Mouse (Mus musculus) CH12.LX (cell line): ENCODE measurements around the gene Rbm4b. TPM values are rescaled to one million over a fixed set of nuclear protein-coding genes. Genes with fewer than 3 reads are reported as not detected.
A peak's percentile ranks its signal among the peaks of the same experiment; 100 is the strongest.
"Not testable (repeated sequence)": the region's sequence is repeated elsewhere in the genome, so short reads cannot be mapped to it uniquely, and the experiment has no call there.

Source experiments
- DNase-seq: peaks from one replicate; pipeline ENCODE4 v3.0.0-alpha.2; 2013; ENCODE audit errors: extremely low read depth
- H3K27ac ChIP-seq: 2 replicates; pipeline ENCODE4 v1.5.1; 2012; ENCODE audit warnings: low read depth, mild to moderate bottlenecking, control low read depth, moderate library complexity; ENCODE audit not compliant: insufficient read depth
- H3K27me3 ChIP-seq: replicated peaks from 2 replicates; pipeline ENCODE3; 2012; ENCODE audit warnings: inconsistent platforms
- H3K36me3 ChIP-seq, 2 experiments: replicated peaks in 1 of 2; 2 replicates each; pipeline versions ENCODE3 to v1.6.1; 2012; ENCODE audit warnings: inconsistent platforms in 1 of 2, low read length in 1 of 2, mild to moderate bottlenecking in 1 of 2, mixed read lengths in 1 of 2, moderate library complexity in 1 of 2; ENCODE audit not compliant: control insufficient read depth in 1 of 2, insufficient read depth in 1 of 2
- H3K4me1 ChIP-seq, 2 experiments: 2 replicates each; pipeline ENCODE4 v1.6.1; 2012; ENCODE audit warnings: inconsistent platforms in 1 of 2, moderate library complexity in 1 of 2; ENCODE audit not compliant: insufficient read depth in 2 of 2, control insufficient read depth in 1 of 2
- H3K4me2 ChIP-seq: 2 replicates; pipeline ENCODE4 v1.6.1; 2012; ENCODE audit warnings: low read depth, mild to moderate bottlenecking, control low read depth; ENCODE audit not compliant: poor library complexity, insufficient read depth, severe bottlenecking
- H3K4me3 ChIP-seq, 3 experiments: fragments of 150-350 bp in 1 of 3; sonication (generic) in 1 of 3; replicated peaks in 1 of 3; 2 replicates each; pipeline versions ENCODE3 to v1.5.1; 2011 to 2012; ENCODE audit warnings: low read depth in 2 of 3, low read length in 2 of 3, mild to moderate bottlenecking in 2 of 3, moderate library complexity in 2 of 3, control low read depth in 1 of 3, improper control_type of control experiment in 1 of 3, inconsistent platforms in 1 of 3, mixed read lengths in 1 of 3; ENCODE audit not compliant: poor library complexity in 1 of 3
- H3K79me2 ChIP-seq: replicated peaks from 2 replicates; pipeline ENCODE4 v1.6.1; 2012; ENCODE audit warnings: mild to moderate bottlenecking, moderate library complexity; ENCODE audit not compliant: control insufficient read depth, poor library complexity, insufficient read depth, severe bottlenecking; ENCODE audit errors: extremely low read depth
- H3K9ac ChIP-seq: 2 replicates; pipeline ENCODE4 v1.6.1; 2012; ENCODE audit warnings: low read depth, mild to moderate bottlenecking, control low read depth, moderate library complexity; ENCODE audit not compliant: insufficient read depth
- H3K9me3 ChIP-seq: replicated peaks from 2 replicates; pipeline ENCODE3; 2012; ENCODE audit warnings: low read length, inconsistent platforms, mixed read lengths
- CTCF ChIP-seq, 2 experiments: IDR thresholded peaks in 1 of 2; conservative IDR thresholded peaks in 1 of 2; 2 replicates each; pipeline ENCODE4 v1.5.1; 2011 to 2012; ENCODE audit warnings: low read depth in 2 of 2, low read length in 2 of 2, improper control_type of control experiment in 1 of 2, inconsistent platforms in 1 of 2, mild to moderate bottlenecking in 1 of 2, moderate library complexity in 1 of 2
- E2F4 ChIP-seq: IDR thresholded peaks from 2 replicates; pipeline ENCODE4 v1.6.1; 2011; ENCODE audit warnings: low read depth, low read length, improper control_type of control experiment; ENCODE audit not compliant: insufficient replicate concordance
- ELF1 ChIP-seq: IDR thresholded peaks from 2 replicates; pipeline ENCODE4 v1.6.1; 2014; ENCODE audit warnings: low read depth, mild to moderate bottlenecking, inconsistent platforms, low read length, improper control_type of control experiment
- GABPA ChIP-seq: IDR thresholded peaks from 2 replicates; pipeline ENCODE4 v1.6.1; 2012; ENCODE audit warnings: low read depth, low read length, improper control_type of control experiment, inconsistent platforms; ENCODE audit not compliant: insufficient replicate concordance
- JUN ChIP-seq: IDR thresholded peaks from 2 replicates; pipeline ENCODE4 v1.6.1; 2011; ENCODE audit warnings: low read depth, mild to moderate bottlenecking, low read length, improper control_type of control experiment, moderate library complexity; ENCODE audit not compliant: insufficient read depth
- KAT2A ChIP-seq: IDR thresholded peaks from 2 replicates; pipeline ENCODE4 v1.6.1; 2012; ENCODE audit warnings: low read length, improper control_type of control experiment, inconsistent platforms; ENCODE audit not compliant: insufficient replicate concordance
- POLR2AphosphoS2 ChIP-seq: IDR thresholded peaks from 2 replicates; pipeline ENCODE4 v1.6.1; 2011; ENCODE audit warnings: low read depth, low read length, improper control_type of control experiment
- RCOR1 ChIP-seq: conservative IDR thresholded peaks from 2 replicates; pipeline ENCODE4 v1.6.1; 2012; ENCODE audit warnings: low read depth, mild to moderate bottlenecking, inconsistent platforms, low read length, improper control_type of control experiment
- SIN3A ChIP-seq: IDR thresholded peaks from 2 replicates; pipeline ENCODE4 v1.6.1; 2012; ENCODE audit warnings: low read length, improper control_type of control experiment, inconsistent platforms
- TBP ChIP-seq: conservative IDR thresholded peaks from 2 replicates; pipeline ENCODE4 v1.6.1; 2011; ENCODE audit warnings: low read depth, low read length, improper control_type of control experiment
- USF2 ChIP-seq: conservative IDR thresholded peaks from 2 replicates; pipeline ENCODE4 v1.6.1; 2011; ENCODE audit warnings: low read depth, low read length, improper control_type of control experiment
- ZMIZ1 ChIP-seq: IDR thresholded peaks from 2 replicates; pipeline ENCODE4 v1.6.1; 2012; ENCODE audit warnings: low read depth, mild to moderate bottlenecking, inconsistent platforms, low read length, improper control_type of control experiment
- dilution Hi-C: fragments of 300-500 bp; cut with MboI; formaldehyde crosslinking; loops from 2 replicates; pipeline ENCODE4 v1.14.3; 2020; ENCODE audit warnings: low sequenced_read_pairs; ENCODE audit not compliant: extremely low pct_unique_long_range_greater_than_20kb, extremely low pct_ligation_motif_present
- in situ Hi-C: fragments of 300-500 bp; cut with MboI; formaldehyde crosslinking; loops from 3 replicates; pipeline ENCODE4 v1.14.3; 2019; ENCODE audit warnings: low sequenced_read_pairs, low pct_ligation_motif_present, low pct_unique_long_range_greater_than_20kb, mixed read lengths
- polyA plus RNA-seq: library from polyadenylated mRNA; unstranded; fragments of >175 nt; gene quantifications from 2 replicates; pipeline ENCODE4 v1.2.1, GENCODE M21; 2012; ENCODE audit warnings: low read depth; ENCODE audit not compliant: insufficient read length
- total RNA-seq, 2 experiments: library from RNA; depleted of rRNA; stranded (reverse); fragments of 300-350 nt in 1 of 2; fragments of >200 nt in 1 of 2; gene quantifications; 2 replicates each; pipeline ENCODE4 v1.2.3; 2012 to 2014

The Rbm4b gene
- total and polyA plus RNA-seq, 3 experiments = 7.0 to 13.8 (median 11.1) TPM

- H3K27me3 ChIP-seq = no peaks in the 10 kb centered on the region
- H3K36me3 ChIP-seq = peaks cover 0 to 11% of the 10 kb centered on the region in 2 experiments
- H3K4me2 ChIP-seq = peak overlapping the region; percentile 79
- H3K79me2 ChIP-seq = peaks cover 44% of the 10 kb centered on the region
- peaks cover 4 to 18% of the 10 kb centered on the region in 2 experiments; a peak in 3 of 4 replicates for H3K4me1 ChIP-seq
- peaks cover 7% of the 10 kb centered on the region for H3K9me3 ChIP-seq
- in situ Hi-C loops = no loop called here
- no peak for DNase-seq
- dilution Hi-C loops = no loop called here
- peak overlapping the region; percentile 66 to 88 (median 75) for H3K4me3 ChIP-seq
- H3K27ac ChIP-seq = peak overlapping the region; percentile 69
- H3K9ac ChIP-seq = peak overlapping the region; percentile 86
- no peak for TF ChIP-seq ZMIZ1
- TF ChIP-seq USF2 = no peak
- no peak for TF ChIP-seq JUN
- 0 out of 2 replicates have a peak, but pooled peaks have one; percentile 4 for TF ChIP-seq KAT2A
- TF ChIP-seq GABPA = no peak
- TF ChIP-seq TBP = peak; percentile 18; the same call in 1 of the 2 replicates
- TF ChIP-seq SIN3A = peak; percentile 49
- no peak for TF ChIP-seq RCOR1
- TF ChIP-seq, all 38 proteins: peak for 3
Measured at GRCm38 (mm10) chr19:4811909-4812242, 55.6 kb downstream of the Rbm4b start.

- peak in 1 of 2 experiments; percentile 30; a peak in 1 of 4 replicates for TF ChIP-seq CTCF (conservative IDR thresholded peaks at IDR 0.05 in 1 of 2, IDR thresholded peaks at IDR 0.05 in 1 of 2; ENCODE audit: low read depth in 2 of 2, low read length in 2 of 2)
- H3K36me3 ChIP-seq, H3K27ac ChIP-seq, in situ Hi-C loops, dilution Hi-C loops, H3K27me3 ChIP-seq, H3K9me3 ChIP-seq: not testable (repeated sequence)
- Histone ChIP-seq H3K79me2 (peaks cover 38% of the 10 kb centered on the region), H3K4me2 (peak overlapping the region; percentile 79), H3K9ac (peak overlapping the region; percentile 86), H3K4me1 (peaks cover 4 to 14% of the 10 kb centered on the region in 2 experiments; a peak in 3 of 4 replicates), H3K4me3 (peak overlapping the region; percentile 66 to 88 (median 75))
- DNase-seq = peak; percentile 36
Measured at GRCm38 (mm10) chr19:4812334-4812949, 56.1 kb downstream of the Rbm4b start.

GRCm38 (mm10) chr19:4813015-4813414 is 56.7 kb downstream of the Rbm4b start:
- H3K4me3 ChIP-seq = no peak overlapping the region
- dilution Hi-C loops (no loop called here), in situ Hi-C loops (no loop called here)
- no peak overlapping the region for H3K9ac ChIP-seq
- TF ChIP-seq SIN3A (no peak), POLR2AphosphoS2 (no peak), ELF1 (no peak), CTCF (conservative IDR thresholded peaks at IDR 0.05 in 1 of 2, IDR thresholded peaks at IDR 0.05 in 1 of 2; ENCODE audit: low read depth in 2 of 2, low read length in 2 of 2) (peak in 1 of 2 experiments; percentile 41; a peak in 3 of 4 replicates), E2F4 (no peak), USF2 (no peak)
- peak; percentile 37 for DNase-seq
- H3K4me2 ChIP-seq = no peak overlapping the region
- H3K27me3 ChIP-seq = no peaks in the 10 kb centered on the region
- peaks cover 33% of the 10 kb centered on the region for H3K79me2 ChIP-seq
- H3K27ac ChIP-seq = no peak overlapping the region
- peaks cover 0 to 2% of the 10 kb centered on the region in 2 experiments for H3K36me3 ChIP-seq
- peaks cover 2 to 9% of the 10 kb centered on the region in 2 experiments; a peak in 3 of 4 replicates for H3K4me1 ChIP-seq
- H3K9me3 ChIP-seq = peaks cover 7% of the 10 kb centered on the region

Other genes starting within 250 kb of the Rbm4b start
- gene Pcx, start 246.0 kb upstream of the Rbm4b start, total RNA-seq (2012; rRNA removed) = 9.2 and 10.7 TPM in 2 replicates
- gene Pcx, start 246.0 kb upstream of the Rbm4b start, total RNA-seq (2014; rRNA removed) = 7.3 and 7.7 TPM in 2 replicates
- gene Pcx, start 246.0 kb upstream of the Rbm4b start, polyA plus RNA-seq = 13.6 and 14.2 TPM in 2 replicates
- gene Lrfn4, start 140.8 kb upstream of the Rbm4b start, total RNA-seq (2012; rRNA removed) = 2.0 and 2.3 TPM in 2 replicates
- gene Lrfn4, start 140.8 kb upstream of the Rbm4b start, total RNA-seq (2014; rRNA removed) = 0.59 and 0.75 TPM in 2 replicates
- 1.7 and 1.9 TPM in 2 replicates for gene Lrfn4, start 140.8 kb upstream of the Rbm4b start, polyA plus RNA-seq
- gene Rce1, start 130.9 kb upstream of the Rbm4b start, total RNA-seq (2012; rRNA removed) = 32.9 and 33.0 TPM in 2 replicates
- 51.4 and 52.1 TPM in 2 replicates for gene Rce1, start 130.9 kb upstream of the Rbm4b start, total RNA-seq (2014; rRNA removed)
- 36.9 and 45.3 TPM in 2 replicates for gene Rce1, start 130.9 kb upstream of the Rbm4b start, polyA plus RNA-seq
- gene Gm960, start 57.8 kb upstream of the Rbm4b start, total RNA-seq (2012; rRNA removed) = 0.38 and 0.67 TPM in 2 replicates
- not detected in 2 replicates for gene Gm960, start 57.8 kb upstream of the Rbm4b start, total RNA-seq (2014; rRNA removed)
- gene Gm960, start 57.8 kb upstream of the Rbm4b start, polyA plus RNA-seq = not detected in 2 replicates
- 2.3 and 2.7 TPM in 2 replicates for gene Sptbn2, start 45.3 kb upstream of the Rbm4b start, total RNA-seq (2012; rRNA removed)
- gene Sptbn2, start 45.3 kb upstream of the Rbm4b start, total RNA-seq (2014; rRNA removed) = 0.08 and 0.15 TPM in 2 replicates
- gene Sptbn2, start 45.3 kb upstream of the Rbm4b start, polyA plus RNA-seq = 0.24 and 0.72 TPM in 2 replicates
- gene Rbm4, start 37.4 kb downstream of the Rbm4b start, total RNA-seq (2012; rRNA removed) = 73.2 and 77.0 TPM in 2 replicates
- gene Rbm4, start 37.4 kb downstream of the Rbm4b start, total RNA-seq (2014; rRNA removed) = 63.0 and 68.3 TPM in 2 replicates
- 47.3 and 55.7 TPM in 2 replicates for gene Rbm4, start 37.4 kb downstream of the Rbm4b start, polyA plus RNA-seq
- 15.2 and 17.0 TPM in 2 replicates for gene Gm21992, start 55.1 kb downstream of the Rbm4b start, total RNA-seq (2012; rRNA removed)
- 3.9 and 5.5 TPM in 2 replicates for gene Gm21992, start 55.1 kb downstream of the Rbm4b start, total RNA-seq (2014; rRNA removed)
- gene Gm21992, start 55.1 kb downstream of the Rbm4b start, polyA plus RNA-seq = 37.5 and 44.3 TPM in 2 replicates
- 39.0 and 47.1 TPM in 2 replicates for gene Rbm14, start 55.1 kb downstream of the Rbm4b start, total RNA-seq (2012; rRNA removed)
- gene Rbm14, start 55.1 kb downstream of the Rbm4b start, total RNA-seq (2014; rRNA removed) = 18.2 and 19.1 TPM in 2 replicates
- 51.8 and 59.1 TPM in 2 replicates for gene Rbm14, start 55.1 kb downstream of the Rbm4b start, polyA plus RNA-seq
- 42.1 and 42.6 TPM in 2 replicates for gene Ccs, start 82.8 kb downstream of the Rbm4b start, total RNA-seq (2012; rRNA removed)
- gene Ccs, start 82.8 kb downstream of the Rbm4b start, total RNA-seq (2014; rRNA removed) = 25.6 and 30.7 TPM in 2 replicates
- 32.0 and 39.1 TPM in 2 replicates for gene Ccs, start 82.8 kb downstream of the Rbm4b start, polyA plus RNA-seq
- gene Ccdc87, start 82.9 kb downstream of the Rbm4b start, total RNA-seq (2012; rRNA removed) = not detected in 2 replicates
- not detected in 2 replicates for gene Ccdc87, start 82.9 kb downstream of the Rbm4b start, total RNA-seq (2014; rRNA removed)
- gene Ccdc87, start 82.9 kb downstream of the Rbm4b start, polyA plus RNA-seq = not detected in 2 replicates
- not detected in 2 replicates for gene Ctsf, start 98.6 kb downstream of the Rbm4b start, total RNA-seq (2012; rRNA removed)
- not detected in 2 replicates for gene Ctsf, start 98.6 kb downstream of the Rbm4b start, total RNA-seq (2014; rRNA removed)
- not detected in 2 replicates for gene Ctsf, start 98.6 kb downstream of the Rbm4b start, polyA plus RNA-seq
- gene Actn3, start 121.4 kb downstream of the Rbm4b start, total RNA-seq (2012; rRNA removed) = 0.34 and 0.67 TPM in 2 replicates
- 0.32 TPM in 1 of 2 replicates, not detected in the other for gene Actn3, start 121.4 kb downstream of the Rbm4b start, total RNA-seq (2014; rRNA removed)
- gene Actn3, start 121.4 kb downstream of the Rbm4b start, polyA plus RNA-seq = 0.37 and 0.41 TPM in 2 replicates
- 8.0 and 8.4 TPM in 2 replicates for gene Zdhhc24, start 122.2 kb downstream of the Rbm4b start, total RNA-seq (2012; rRNA removed)
- 4.5 and 5.0 TPM in 2 replicates for gene Zdhhc24, start 122.2 kb downstream of the Rbm4b start, total RNA-seq (2014; rRNA removed)
- 4.7 and 5.0 TPM in 2 replicates for gene Zdhhc24, start 122.2 kb downstream of the Rbm4b start, polyA plus RNA-seq
- 2.7 and 3.0 TPM in 2 replicates for gene Bbs1, start 150.1 kb downstream of the Rbm4b start, total RNA-seq (2012; rRNA removed)
- gene Bbs1, start 150.1 kb downstream of the Rbm4b start, total RNA-seq (2014; rRNA removed) = 2.0 and 3.1 TPM in 2 replicates
- gene Bbs1, start 150.1 kb downstream of the Rbm4b start, polyA plus RNA-seq = 2.1 and 2.8 TPM in 2 replicates
- 89.7 and 109 TPM in 2 replicates for gene Dpp3, start 171.8 kb downstream of the Rbm4b start, total RNA-seq (2012; rRNA removed)
- 74.0 and 79.6 TPM in 2 replicates for gene Dpp3, start 171.8 kb downstream of the Rbm4b start, total RNA-seq (2014; rRNA removed)
- gene Dpp3, start 171.8 kb downstream of the Rbm4b start, polyA plus RNA-seq = 97.3 and 100.0 TPM in 2 replicates
- gene Peli3, start 186.6 kb downstream of the Rbm4b start, total RNA-seq (2012; rRNA removed) = 0.42 TPM in 1 of 2 replicates, not detected in the other
- 0.07 TPM in 1 of 2 replicates, not detected in the other for gene Peli3, start 186.6 kb downstream of the Rbm4b start, total RNA-seq (2014; rRNA removed)
- gene Peli3, start 186.6 kb downstream of the Rbm4b start, polyA plus RNA-seq = not detected in 2 replicates
- 74.0 and 100 TPM in 2 replicates for gene Mrpl11, start 205.7 kb downstream of the Rbm4b start, total RNA-seq (2012; rRNA removed)
- 160 and 171 TPM in 2 replicates for gene Mrpl11, start 205.7 kb downstream of the Rbm4b start, total RNA-seq (2014; rRNA removed)
- 101 and 102 TPM in 2 replicates for gene Mrpl11, start 205.7 kb downstream of the Rbm4b start, polyA plus RNA-seq
- gene Npas4, start 233.8 kb downstream of the Rbm4b start, total RNA-seq (2012; rRNA removed) = not detected in 2 replicates
- gene Npas4, start 233.8 kb downstream of the Rbm4b start, total RNA-seq (2014; rRNA removed) = not detected in 2 replicates
- not detected in 2 replicates for gene Npas4, start 233.8 kb downstream of the Rbm4b start, polyA plus RNA-seq